Comparison of ENCODE assay signal across 8 mouse cellular contexts in the genomic region with DNA sequence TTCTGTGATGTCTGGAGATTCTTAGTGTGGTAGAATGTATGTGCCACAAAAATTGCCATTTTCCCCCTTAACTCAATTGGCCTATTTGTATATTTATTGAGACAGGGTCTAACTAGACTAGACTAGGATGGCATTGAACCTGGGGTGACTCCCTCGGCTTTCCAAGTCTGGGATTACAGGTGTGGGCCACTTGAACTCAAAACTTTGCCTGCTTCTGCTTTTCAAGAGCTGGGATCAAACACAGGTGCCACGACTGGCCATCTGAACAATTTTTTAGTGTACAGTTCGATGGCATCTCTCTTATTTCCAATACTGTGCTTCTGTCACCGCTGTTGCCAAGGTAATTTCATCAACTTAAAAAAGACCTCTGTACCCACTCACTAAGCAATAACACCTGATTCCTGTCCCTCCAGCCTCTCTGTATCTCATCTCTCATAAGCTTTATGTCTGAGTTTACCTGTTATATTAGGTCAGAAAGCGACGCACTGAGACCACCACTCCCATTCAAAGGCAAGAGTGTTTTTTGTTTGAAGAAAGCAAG. TPM values are rescaled to one million over a fixed set of nuclear protein-coding genes. Genes with fewer than 3 reads are reported as not detected.
A peak's percentile ranks its signal among the peaks of the same experiment; 100 is the strongest.
DNase-seq lines count a peak whose midpoint lies in the region; ATAC-seq and TF ChIP-seq lines count a peak whose summit lies in the region.

No protein-coding gene starts in this region.

- H3K36me3 ChIP-seq in kidney, postnatal 0 days (ENCODE audit: insufficient read depth, low read length) = no peaks in the 10 kb centered on the region
- H3K36me3 ChIP-seq in hindbrain, embryonic 14.5 days (replicated peaks; ENCODE audit: control insufficient read depth, insufficient read depth) = no peaks in the 10 kb centered on the region
- no peaks in the 10 kb centered on the region for H3K36me3 ChIP-seq in midbrain, embryonic 13.5 days

- H3K9ac ChIP-seq in kidney, postnatal 0 days (ENCODE audit: low read depth, low read length) = peak overlapping the region; percentile 76
- H3K9ac ChIP-seq in hindbrain, embryonic 14.5 days = 0 out of 2 replicates have a peak overlapping the region, but pooled peaks have one; percentile 47
- H3K9ac ChIP-seq in midbrain, embryonic 13.5 days (replicated peaks) = no peak overlapping the region

- no peaks in the 10 kb centered on the region for H3K27me3 ChIP-seq in kidney, postnatal 0 days (ENCODE audit: insufficient read depth, low read length)
- no peaks in the 10 kb centered on the region for H3K27me3 ChIP-seq in hindbrain, embryonic 14.5 days (ENCODE audit: control insufficient read depth, insufficient read depth, low read length)
- no peaks in the 10 kb centered on the region for H3K27me3 ChIP-seq in midbrain, embryonic 13.5 days

- no peak for ATAC-seq in kidney, postnatal 0 days (replicated peaks; ENCODE audit: low FRiP score, low read depth)
- no peak for ATAC-seq in hindbrain, embryonic 14.5 days (ENCODE audit: low FRiP score)
- no peak for ATAC-seq in midbrain, embryonic 13.5 days

- peak overlapping the region; percentile 88; the same call in 1 of the 2 replicates for H3K27ac ChIP-seq in kidney, postnatal 0 days
- no peak overlapping the region for H3K27ac ChIP-seq in brown adipose tissue, adult 24 weeks (replicated peaks; ENCODE audit: low read depth, low read length)
- no peak overlapping the region for H3K27ac ChIP-seq in hindbrain, embryonic 14.5 days
- H3K27ac ChIP-seq in midbrain, embryonic 13.5 days = no peak overlapping the region

- no peaks in the 10 kb centered on the region for H3K9me3 ChIP-seq in kidney, postnatal 0 days (replicated peaks; ENCODE audit: low read length)
- no peaks in the 10 kb centered on the region for H3K9me3 ChIP-seq in hindbrain, embryonic 14.5 days (ENCODE audit: control insufficient read depth, low read length)
- no peaks in the 10 kb centered on the region for H3K9me3 ChIP-seq in midbrain, embryonic 13.5 days

- no peak for DNase-seq in kidney, postnatal 0 days (ENCODE audit: low spot score)
- no peak for DNase-seq in kidney, adult 9 months
- no peak for DNase-seq in hindbrain, embryonic 14.5 days (ENCODE audit: low spot score)
- DNase-seq in embryo, embryonic 10 days (ENCODE audit: low spot score) = no peak
- DNase-seq in natural killer cell, adult 2 months (ENCODE audit: low spot score in 2 of 2) = no peak
- no peak for DNase-seq in cerebellum, adult 11 months

- WGBS in kidney, postnatal 0 days = 86% methylated on average over 6 of the region's 6 CpGs
- WGBS in hindbrain, embryonic 14.5 days = 90% methylated on average over 6 of the region's 6 CpGs
- 93% methylated on average over 6 of the region's 6 CpGs for WGBS in midbrain, embryonic 13.5 days

- H3K4me2 ChIP-seq in kidney, postnatal 0 days (ENCODE audit: low read length) = peak overlapping the region; percentile 85
- H3K4me2 ChIP-seq in hindbrain, embryonic 14.5 days (replicated peaks) = no peak overlapping the region; the same call in 1 of the 2 replicates
- no peak overlapping the region for H3K4me2 ChIP-seq in midbrain, embryonic 13.5 days (replicated peaks)

- H3K4me3 ChIP-seq in kidney, postnatal 0 days (replicated peaks; ENCODE audit: low read depth, low read length) = peak overlapping the region; percentile 61
- peak overlapping the region; percentile 82 for H3K4me3 ChIP-seq in brown adipose tissue, adult 24 weeks (ENCODE audit: insufficient read depth, low read depth, low read length)
- peak overlapping the region; percentile 37; the same call in 1 of the 2 replicates for H3K4me3 ChIP-seq in hindbrain, embryonic 14.5 days (replicated peaks; ENCODE audit: low read length)
- H3K4me3 ChIP-seq in midbrain, embryonic 13.5 days (replicated peaks) = peak overlapping the region; percentile 47; the same call in 1 of the 2 replicates

- no peak for TF ChIP-seq CTCF in kidney, postnatal 0 days (IDR thresholded peaks at IDR 0.05; ENCODE audit: low read depth)

- no peaks in the 10 kb centered on the region for H3K4me1 ChIP-seq in kidney, postnatal 0 days (replicated peaks; ENCODE audit: insufficient read depth, low read length)
- H3K4me1 ChIP-seq in brown adipose tissue, adult 24 weeks (ENCODE audit: control insufficient read depth, insufficient read depth, insufficient read length, low read length) = 0 out of 2 replicates have a peak, but pooled peaks cover 3% of the 10 kb centered on the region
- no peaks in the 10 kb centered on the region for H3K4me1 ChIP-seq in hindbrain, embryonic 14.5 days (replicated peaks; ENCODE audit: control insufficient read depth, insufficient read depth, low read length)
- peaks cover 10% of the 10 kb centered on the region; the same call in 1 of the 2 replicates for H3K4me1 ChIP-seq in midbrain, embryonic 13.5 days (replicated peaks)

RNA-seq across cellular contexts. Expression of gene Rnf135, which starts 0.9 kb away (rescaled TPM):
- 11.8 and 12.9 TPM in 2 replicates for polyA plus RNA-seq in kidney, postnatal 0 days (2015; fragmentation: Nextera tagmentation; extraction: Ambion mirVana)
- polyA plus RNA-seq in brown adipose tissue, adult 24 weeks (2012; ENCODE audit: insufficient read depth, insufficient read length, missing spikeins) = 4.2 and 4.3 TPM in 2 replicates
- 3.4 and 3.7 TPM in 2 replicates for polyA plus RNA-seq in hindbrain, embryonic 14.5 days (2014; fragmentation: Nextera tagmentation; extraction: Ambion mirVana)
- 2.6 and 3.1 TPM in 2 replicates for polyA plus RNA-seq in midbrain, embryonic 13.5 days (2015; fragmentation: Nextera tagmentation; extraction: Ambion mirVana)

RNA-seq across cellular contexts. Expression of gene Rhot1, which starts 24.2 kb away (rescaled TPM):
- polyA plus RNA-seq in kidney, postnatal 0 days (2015; fragmentation: Nextera tagmentation; extraction: Ambion mirVana) = 46.4 and 48.1 TPM in 2 replicates
- 40.7 and 54.8 TPM in 2 replicates for polyA plus RNA-seq in brown adipose tissue, adult 24 weeks (2012; ENCODE audit: insufficient read depth, insufficient read length, missing spikeins)
- 79.0 and 90.3 TPM in 2 replicates for polyA plus RNA-seq in hindbrain, embryonic 14.5 days (2014; fragmentation: Nextera tagmentation; extraction: Ambion mirVana)
- 69.7 and 70.5 TPM in 2 replicates for polyA plus RNA-seq in midbrain, embryonic 13.5 days (2015; fragmentation: Nextera tagmentation; extraction: Ambion mirVana)

RNA-seq across cellular contexts. Expression of gene Adap2, which starts 30.7 kb away (rescaled TPM):
- 3.6 and 4.3 TPM in 2 replicates for polyA plus RNA-seq in kidney, postnatal 0 days (2015; fragmentation: Nextera tagmentation; extraction: Ambion mirVana)
- 2.9 and 5.8 TPM in 2 replicates for polyA plus RNA-seq in brown adipose tissue, adult 24 weeks (2012; ENCODE audit: insufficient read depth, insufficient read length, missing spikeins)
- polyA plus RNA-seq in hindbrain, embryonic 14.5 days (2014; fragmentation: Nextera tagmentation; extraction: Ambion mirVana) = 3.4 and 3.6 TPM in 2 replicates
- polyA plus RNA-seq in midbrain, embryonic 13.5 days (2015; fragmentation: Nextera tagmentation; extraction: Ambion mirVana) = 2.5 and 2.7 TPM in 2 replicates

RNA-seq across cellular contexts. Expression of gene Tefm, which starts 42.6 kb away (rescaled TPM):
- 35.9 and 36.5 TPM in 2 replicates for polyA plus RNA-seq in kidney, postnatal 0 days (2015; fragmentation: Nextera tagmentation; extraction: Ambion mirVana)
- 35.2 and 39.9 TPM in 2 replicates for polyA plus RNA-seq in brown adipose tissue, adult 24 weeks (2012; ENCODE audit: insufficient read depth, insufficient read length, missing spikeins)
- 19.9 and 24.3 TPM in 2 replicates for polyA plus RNA-seq in hindbrain, embryonic 14.5 days (2014; fragmentation: Nextera tagmentation; extraction: Ambion mirVana)
- 28.3 and 31.2 TPM in 2 replicates for polyA plus RNA-seq in midbrain, embryonic 13.5 days (2015; fragmentation: Nextera tagmentation; extraction: Ambion mirVana)
